Mouse (Mus musculus): Measurements from ENCODE around the gene Bbs4.

The Bbs4 gene

GRCm38 (mm10) chr9:59291688-59292492 is 61.4 kb downstream of the Bbs4 start:
- DNase-seq (ENCODE audit: low spot score): no peak

- peak; percentile 99 for DNase-seq (ENCODE audit: low spot score)
Measured at GRCm38 (mm10) chr9:59290957-59291687, 62.2 kb downstream of the Bbs4 start, which contains the start of gene Adpgk. Gene Adpgk (plus strand): TSS chr9:59291558.

DNA sequence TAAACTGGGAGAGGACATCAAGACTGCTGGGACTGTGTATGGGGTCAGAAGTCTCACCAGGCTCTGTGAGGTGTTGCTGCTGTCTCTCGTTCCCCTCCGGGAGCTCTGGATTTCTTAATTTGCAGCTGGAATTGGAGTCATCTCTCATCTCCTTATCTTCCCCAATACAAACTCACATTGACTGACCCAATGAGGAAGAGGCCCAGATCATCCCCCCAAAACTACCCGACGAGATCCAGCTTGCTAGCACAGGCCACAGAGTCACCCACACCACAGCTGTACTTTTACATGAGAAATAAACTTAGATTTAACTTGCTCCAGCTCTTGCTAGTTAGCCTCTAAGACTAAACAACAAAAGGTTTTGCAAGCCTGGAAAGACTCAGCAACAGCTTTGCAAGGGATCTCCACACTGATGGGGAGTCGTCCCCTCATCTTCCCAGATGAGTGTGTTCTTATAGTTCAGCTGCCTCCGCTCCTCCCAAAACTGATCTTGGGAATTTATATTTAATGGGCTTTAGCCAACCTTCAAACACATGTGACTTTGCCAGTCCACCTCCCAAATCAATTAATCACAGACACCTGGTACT is 63.7 kb downstream of the Bbs4 start:
- DNase-seq (ENCODE audit: low spot score): no peak

DNA sequence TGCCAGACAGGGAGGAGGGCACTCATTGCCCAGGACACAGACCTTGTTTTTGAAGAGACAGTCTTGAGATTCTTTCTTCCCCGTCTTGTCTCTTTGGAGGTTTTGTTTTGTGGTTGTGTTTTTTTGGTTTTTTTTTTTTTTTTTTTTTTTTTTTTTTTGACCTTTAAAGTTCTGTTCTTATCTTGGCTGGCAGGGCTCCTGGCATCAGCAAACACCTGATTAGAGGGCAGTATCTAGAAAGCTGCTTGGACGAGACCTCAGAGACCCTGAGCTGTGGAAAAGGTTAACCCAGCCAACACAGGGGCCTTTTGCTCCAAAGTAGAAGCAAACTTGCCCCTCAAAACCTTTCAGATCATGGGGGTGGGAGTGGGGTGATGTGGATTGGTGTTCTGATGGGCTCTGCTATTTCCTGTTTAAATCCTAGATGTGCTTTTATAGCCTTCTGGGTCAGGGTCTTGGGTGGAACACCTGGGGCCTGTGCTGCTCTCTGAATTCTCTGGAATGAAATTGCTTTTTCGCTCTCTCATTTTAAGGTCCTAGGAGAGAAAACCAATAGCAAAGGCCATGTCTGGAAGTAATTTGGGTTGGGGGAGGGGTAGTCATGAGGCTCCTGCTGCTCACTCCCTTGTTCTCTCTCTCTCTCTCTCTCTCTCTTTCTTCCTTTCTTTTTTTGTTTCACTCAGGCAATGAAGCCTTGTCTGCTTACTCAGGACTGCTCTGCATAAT is 64.5 kb downstream of the Bbs4 start:
- no peak for DNase-seq (ENCODE audit: low spot score)

DNA sequence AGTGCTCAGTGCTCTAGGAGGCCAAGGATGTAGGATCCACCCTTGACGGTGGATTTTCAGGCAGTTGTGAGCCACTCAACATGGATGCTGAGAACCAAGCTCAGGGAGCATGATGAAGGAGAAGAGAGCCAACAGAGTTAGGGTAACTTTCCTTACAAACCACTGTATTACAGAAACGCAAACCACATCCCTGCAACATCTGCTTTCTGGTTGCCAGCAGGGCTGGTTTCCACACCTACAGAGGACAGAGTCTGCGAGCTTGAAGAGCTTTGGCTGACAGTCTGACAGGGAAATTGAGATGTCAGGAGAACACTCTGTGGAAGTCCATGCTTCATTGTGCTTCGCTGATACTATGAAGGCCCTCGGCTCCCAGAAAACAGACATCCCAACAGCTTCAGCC is 65.2 kb downstream of the Bbs4 start:
- DNase-seq (ENCODE audit: low spot score): no peak

DNA sequence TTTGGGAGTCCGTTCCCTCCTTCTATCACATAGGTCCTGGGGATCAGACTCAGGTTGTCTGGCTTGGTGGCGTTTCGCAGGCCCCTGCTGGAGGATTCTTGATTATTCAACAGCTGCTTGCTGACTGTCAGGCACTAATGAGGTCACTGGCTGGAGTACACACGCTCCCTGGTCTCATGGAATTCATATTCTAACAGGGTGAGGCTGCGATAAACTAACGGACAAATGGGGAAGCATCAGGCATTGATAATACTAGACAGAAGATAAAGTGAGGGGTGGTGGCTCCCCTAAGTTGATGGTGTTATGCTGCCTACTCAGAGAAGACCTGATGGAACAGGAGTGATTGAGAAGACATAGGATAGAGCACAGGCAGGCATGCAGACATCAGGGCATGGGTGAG is 67.7 kb downstream of the Bbs4 start:
- DNase-seq (ENCODE audit: low spot score): peak; percentile 24

- DNase-seq (ENCODE audit: low spot score): no peak
Measured at GRCm38 (mm10) chr9:59282683-59282986, 70.7 kb downstream of the Bbs4 start.

GRCm38 (mm10) chr9:59281871-59282682 is 71.2 kb downstream of the Bbs4 start:
- DNase-seq (ENCODE audit: low spot score): peak; percentile 82

GRCm38 (mm10) chr9:59280888-59281287 is 72.4 kb downstream of the Bbs4 start:
- no peak for DNase-seq (ENCODE audit: low spot score)

DNA sequence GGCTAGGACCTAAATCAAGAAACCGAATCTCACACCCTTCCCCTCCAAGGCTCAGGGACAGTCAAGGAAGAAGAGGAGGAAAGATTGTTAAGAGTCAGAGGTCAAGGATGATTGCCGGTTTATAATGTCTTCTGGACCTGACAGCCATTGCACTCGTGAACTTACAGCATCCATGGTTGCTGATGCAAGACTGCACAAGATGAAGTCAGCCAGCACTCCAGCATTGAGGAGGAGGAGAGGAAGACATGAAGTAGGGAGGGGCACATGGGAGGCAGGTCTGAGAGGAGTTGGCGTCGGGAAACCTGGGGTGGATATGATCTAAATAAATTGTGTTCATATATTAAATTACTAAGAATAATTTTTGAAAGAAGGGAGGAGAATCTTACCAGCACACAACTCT is 74.6 kb downstream of the Bbs4 start:
- DNase-seq (ENCODE audit: low spot score): no peak

GRCm38 (mm10) chr9:59278199-59278598 is 75.1 kb downstream of the Bbs4 start:
- no peak for DNase-seq (ENCODE audit: low spot score)

GRCm38 (mm10) chr9:59274846-59275455 is 78.4 kb downstream of the Bbs4 start:
- no peak for DNase-seq (ENCODE audit: low spot score)

GRCm38 (mm10) chr9:59273199-59273598 is 80.1 kb downstream of the Bbs4 start:
- no peak for DNase-seq (ENCODE audit: low spot score)
